Mouse (Mus musculus) limb, embryonic 13.5 days (tissue): Measurements from ENCODE around the gene A930004D18Rik. TPM values are rescaled to one million over a fixed set of nuclear protein-coding genes. Genes with fewer than 3 reads are reported as not detected.

Experiments used
- ATAC-seq: fragments of 200-750 bp; cut with Nextera tagmentation; 2 replicates; pipeline ENCODE4 v1.8.0; 2017; ENCODE audit warnings: low read depth, moderate number of reproducible peaks, moderate TSS enrichment; ENCODE audit not compliant: low FRiP score
- H3K27ac ChIP-seq: fragments of 300-500 bp; sonication (generic); 2 replicates; pipeline ENCODE4 v1.5.1; 2015; ENCODE audit warnings: inconsistent platforms, mild to moderate bottlenecking, moderate library complexity
- H3K27me3 ChIP-seq: fragments of 300-500 bp; sonication (generic); 2 replicates; pipeline ENCODE4 v1.6.1; 2015; ENCODE audit warnings: mild to moderate bottlenecking, inconsistent platforms
- H3K36me3 ChIP-seq: fragments of 300-500 bp; sonication (generic); 2 replicates; pipeline ENCODE4 v1.6.1; 2015; ENCODE audit warnings: inconsistent platforms, mild to moderate bottlenecking, moderate library complexity
- H3K4me1 ChIP-seq: fragments of 300-500 bp; sonication (generic); 2 replicates; pipeline ENCODE4 v1.6.1; 2015; ENCODE audit warnings: inconsistent platforms
- H3K4me2 ChIP-seq: fragments of 300-500 bp; sonication (generic); replicated peaks from 2 replicates; pipeline ENCODE4 v1.6.1; 2015; ENCODE audit warnings: inconsistent platforms, mild to moderate bottlenecking, moderate library complexity
- H3K4me3 ChIP-seq: fragments of 300-500 bp; sonication (generic); 2 replicates; pipeline ENCODE4 v1.5.1; 2015; ENCODE audit warnings: moderate library complexity, mild to moderate bottlenecking, inconsistent platforms
- H3K9ac ChIP-seq: fragments of 300-500 bp; sonication (generic); 2 replicates; pipeline ENCODE4 v1.6.1; 2015; ENCODE audit warnings: mild to moderate bottlenecking, inconsistent platforms
- H3K9me3 ChIP-seq: fragments of 300-500 bp; sonication (generic); 2 replicates; pipeline ENCODE4 v1.6.1; 2016; ENCODE audit warnings: inconsistent platforms
- WGBS: fragments of 180-500 bp; shearing (Covaris S2); methylation state at CpG from one replicate; pipeline ENCODE4 v1.1.7; 2015; 5-methylcytosine and 5-hydroxymethylcytosine counted together
- polyA plus RNA-seq: library from polyadenylated mRNA; unstranded; fragments of >200 nt; fragmentation: Nextera tagmentation; extraction: Ambion mirVana; gene quantifications from 2 replicates; pipeline ENCODE4 v1.2.1, GENCODE M21; 2015

Gene A930004D18Rik
- polyA plus RNA-seq, 1 experiment from 2014 or later, result 19.4 TPM

DNA sequence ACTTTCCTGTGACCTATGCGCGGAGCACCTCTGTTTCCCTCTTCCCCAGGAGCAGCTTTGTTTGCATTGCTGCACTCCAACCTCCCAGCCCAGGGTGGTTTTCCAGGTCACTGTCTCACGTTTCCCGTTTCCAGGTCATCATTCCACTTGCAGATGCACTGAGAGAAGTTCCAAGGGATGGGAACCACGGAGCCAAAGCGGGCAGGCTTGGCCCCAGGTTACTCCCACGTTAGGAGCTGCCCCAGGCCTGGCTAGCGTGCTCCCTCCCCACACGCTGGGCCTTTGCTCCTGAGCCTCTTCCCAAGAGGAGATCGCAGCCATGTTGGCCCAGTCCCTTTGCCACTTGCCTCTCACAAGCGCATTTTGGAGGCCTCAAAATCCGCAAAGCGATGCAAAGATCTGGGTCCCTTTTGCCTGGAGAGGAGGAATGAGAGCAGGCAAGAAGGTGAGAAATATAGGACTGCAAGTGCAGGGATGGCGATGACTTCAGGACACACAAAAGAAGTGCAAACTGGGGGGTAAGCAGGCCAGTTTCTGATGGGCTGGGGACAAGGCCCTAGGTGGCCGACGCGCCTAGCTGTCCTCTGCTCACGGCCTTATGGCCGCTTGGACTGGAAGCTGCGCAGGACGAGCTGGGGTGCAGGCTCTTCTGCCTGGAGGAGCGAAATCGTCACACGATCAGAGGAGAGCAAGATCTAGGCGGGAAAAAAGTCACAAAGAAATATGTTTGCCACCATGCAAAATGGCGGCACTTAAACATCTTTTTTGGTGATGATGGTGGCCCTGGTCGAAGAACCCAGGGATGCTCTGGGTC is 3.0 kb upstream of the A930004D18Rik start:
- Histone ChIP-seq H3K4me1 (peaks cover 57% of the 10 kb centered on the region), H3K9ac (peak overlapping the region; percentile 77), H3K27me3 (no peaks in the 10 kb centered on the region), H3K9me3 (no peaks in the 10 kb centered on the region), H3K4me2 (peak overlapping the region; percentile 65), H3K27ac (peak overlapping the region; percentile 49), H3K4me3 (peak overlapping the region; percentile 29), H3K36me3 (0 out of 2 replicates have a peak, but pooled peaks cover 3% of the 10 kb centered on the region)
- WGBS, result 25% methylated on average over 27 of the region's 27 CpGs
- no peak for ATAC-seq

DNA sequence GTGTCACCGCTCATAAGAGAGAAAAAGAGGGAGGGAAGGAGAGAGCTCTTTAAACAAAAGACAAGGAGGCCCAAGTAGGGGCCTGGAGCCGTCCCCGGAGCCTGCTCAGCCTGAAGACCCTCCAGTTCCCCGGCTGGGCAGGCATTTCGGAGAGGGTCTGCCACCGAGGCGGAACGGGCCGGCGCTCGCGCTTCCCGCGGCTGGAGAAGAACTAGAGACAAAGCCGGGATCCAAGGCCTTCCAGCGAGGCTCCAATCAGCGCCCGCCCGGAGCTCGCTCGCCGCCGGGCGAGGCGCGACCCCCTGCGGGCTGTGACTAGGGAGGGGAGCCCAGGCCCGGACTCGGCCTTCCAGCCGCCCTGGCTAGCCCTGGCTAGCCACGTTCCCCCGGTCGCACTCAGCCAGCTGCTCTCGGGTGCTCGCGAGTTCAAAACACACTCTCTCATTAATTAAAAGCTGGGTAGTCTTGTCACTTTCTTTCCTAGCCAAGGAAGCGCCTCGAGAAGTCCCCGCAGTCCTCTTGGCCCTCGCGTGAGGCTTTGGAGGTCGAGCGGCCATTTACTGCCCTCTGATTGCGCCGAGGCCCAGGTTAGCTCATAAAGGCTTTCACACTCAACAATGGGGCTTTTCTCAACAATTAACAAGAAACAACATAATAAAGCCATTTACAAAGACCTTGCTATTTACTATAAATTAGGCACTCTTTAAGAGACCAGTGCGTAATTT is 2.2 kb upstream of the A930004D18Rik start:
- peak overlapping the region; percentile 77 for H3K9ac ChIP-seq
- H3K9me3 ChIP-seq, result no peaks in the 10 kb centered on the region
- no peaks in the 10 kb centered on the region for H3K27me3 ChIP-seq
- peak; percentile 66 for ATAC-seq
- peak overlapping the region; percentile 29 for H3K4me3 ChIP-seq
- peaks cover 57% of the 10 kb centered on the region for H3K4me1 ChIP-seq
- peak overlapping the region; percentile 65 for H3K4me2 ChIP-seq
- 0 out of 2 replicates have a peak overlapping the region, but pooled peaks have one; percentile 49 for H3K27ac ChIP-seq
- 0 out of 2 replicates have a peak, but pooled peaks cover 3% of the 10 kb centered on the region for H3K36me3 ChIP-seq
- WGBS, result 7% methylated on average over 46 of the region's 46 CpGs

DNA sequence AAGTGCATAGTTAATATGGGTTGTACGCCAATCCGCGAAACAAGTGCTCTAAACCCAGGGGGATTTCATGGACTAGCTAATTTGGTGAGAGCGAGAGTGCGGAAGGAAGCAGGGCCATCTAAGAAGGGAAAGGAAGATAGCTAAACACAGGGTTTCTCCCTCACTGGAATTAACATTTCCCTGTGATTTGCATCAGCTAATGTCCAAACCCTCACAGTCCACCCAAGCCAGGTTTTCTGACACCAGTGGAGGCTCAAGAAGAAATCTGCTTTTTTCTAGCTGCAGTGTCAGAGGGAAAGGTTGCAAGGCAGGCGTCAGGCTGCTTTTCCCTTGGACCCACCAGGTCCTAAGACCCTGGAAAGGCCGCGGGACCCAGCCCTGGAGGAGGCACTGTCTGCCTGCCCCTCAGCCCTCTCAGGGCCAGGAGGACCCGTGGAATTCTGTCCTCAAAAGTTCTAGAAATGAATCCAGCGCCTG is 1.4 kb upstream of the A930004D18Rik start:
- Histone ChIP-seq H3K36me3 (0 out of 2 replicates have a peak, but pooled peaks cover 3% of the 10 kb centered on the region), H3K27ac (no peak overlapping the region), H3K27me3 (no peaks in the 10 kb centered on the region), H3K4me1 (peaks cover 50% of the 10 kb centered on the region), H3K4me2 (peak overlapping the region; percentile 65), H3K9ac (peak overlapping the region; percentile 77; the same call in 1 of the 2 replicates), H3K4me3 (peak overlapping the region; percentile 29; the same call in 1 of the 2 replicates), H3K9me3 (no peaks in the 10 kb centered on the region)
- 52% methylated on average over 10 of the region's 10 CpGs for WGBS
- no peak for ATAC-seq

DNA sequence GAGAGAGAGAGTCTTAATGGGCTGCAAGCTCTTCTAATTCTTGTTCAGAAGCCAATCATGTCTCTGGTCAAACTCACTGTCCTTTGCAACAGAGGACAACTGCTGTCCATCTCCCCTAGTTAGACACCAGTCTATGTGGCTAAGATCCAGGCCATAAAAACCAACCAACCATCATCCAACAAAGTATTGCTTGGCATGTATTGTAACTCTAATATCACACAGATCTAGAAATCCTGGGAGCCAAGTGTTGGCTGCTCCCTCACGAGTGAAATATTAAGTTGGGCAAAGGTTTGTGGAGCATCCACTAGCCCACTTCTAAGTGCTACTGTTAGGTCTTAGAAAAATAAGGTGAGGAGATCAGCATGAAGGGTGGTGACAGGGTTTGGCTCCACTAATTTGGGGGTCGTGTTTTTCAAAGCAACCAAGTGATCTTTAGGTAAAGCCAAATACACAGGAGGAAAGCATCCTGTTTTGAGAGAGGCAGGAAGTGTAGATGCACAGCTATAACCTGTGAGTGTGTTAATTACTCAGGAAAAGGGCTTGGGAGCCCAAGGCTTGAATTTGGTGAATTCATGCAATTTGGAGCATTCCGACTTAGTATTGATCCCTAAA is 710 bp upstream of the A930004D18Rik start:
- peaks cover 54% of the 10 kb centered on the region for H3K4me1 ChIP-seq
- no peak overlapping the region for H3K27ac ChIP-seq
- H3K36me3 ChIP-seq, result 0 out of 2 replicates have a peak, but pooled peaks cover 3% of the 10 kb centered on the region
- H3K9ac ChIP-seq, result no peak overlapping the region
- H3K4me2 ChIP-seq, result no peak overlapping the region
- H3K9me3 ChIP-seq, result no peaks in the 10 kb centered on the region
- ATAC-seq, result no peak
- WGBS, result 41% methylated on average over 3 of the region's 3 CpGs
- no peak overlapping the region for H3K4me3 ChIP-seq
- no peaks in the 10 kb centered on the region for H3K27me3 ChIP-seq

DNA sequence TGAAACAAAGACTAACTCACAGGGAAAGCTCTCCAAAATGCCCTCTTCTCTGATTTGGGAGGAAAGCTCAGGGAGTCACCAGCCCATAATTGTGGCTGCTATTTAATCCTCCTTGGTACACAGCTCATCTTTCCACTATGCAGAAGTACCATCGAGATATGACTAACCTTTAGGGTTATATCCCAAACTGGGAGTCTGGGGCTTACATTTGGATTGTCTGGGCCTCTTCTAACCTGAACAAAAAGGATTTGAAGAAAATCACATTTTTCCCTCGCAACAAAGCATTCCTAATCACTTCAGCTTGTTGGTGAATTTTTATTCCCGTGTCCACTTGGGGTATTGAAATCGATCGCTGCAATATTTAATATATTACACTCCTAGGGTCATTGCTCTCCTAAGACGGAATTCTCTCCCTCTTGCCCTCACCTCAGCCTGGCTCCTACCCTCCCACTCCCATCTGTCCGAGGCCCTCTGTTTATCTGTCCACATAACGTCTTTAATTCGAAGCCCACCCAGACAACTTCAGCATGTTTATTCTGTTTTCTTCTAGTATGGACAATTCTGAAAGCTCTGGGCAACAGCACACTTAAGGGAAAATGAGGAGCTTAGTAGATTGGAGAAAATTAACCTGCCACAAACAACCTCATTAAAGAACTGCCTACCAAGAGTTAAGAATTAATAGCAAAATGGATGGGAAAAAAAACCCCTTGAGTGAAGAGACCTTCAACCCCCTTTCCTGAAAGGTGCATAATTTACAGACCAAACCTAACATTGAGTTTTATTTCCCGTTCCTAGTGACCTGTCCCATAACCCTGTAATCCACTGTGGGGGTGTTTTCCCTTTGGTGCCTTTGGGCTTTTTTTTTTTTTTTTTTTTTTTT is 2.9 kb downstream of the A930004D18Rik start:
- Histone ChIP-seq H3K4me2 (no peak overlapping the region), H3K4me3 (no peak overlapping the region), H3K9me3 (no peaks in the 10 kb centered on the region), H3K27me3 (no peaks in the 10 kb centered on the region; the same call in 1 of the 2 replicates), H3K27ac (no peak overlapping the region), H3K4me1 (peaks cover 46% of the 10 kb centered on the region), H3K9ac (no peak overlapping the region), H3K36me3 (no peaks in the 10 kb centered on the region)
- 59% methylated on average over 10 of the region's 10 CpGs for WGBS
- ATAC-seq, result no peak

DNA sequence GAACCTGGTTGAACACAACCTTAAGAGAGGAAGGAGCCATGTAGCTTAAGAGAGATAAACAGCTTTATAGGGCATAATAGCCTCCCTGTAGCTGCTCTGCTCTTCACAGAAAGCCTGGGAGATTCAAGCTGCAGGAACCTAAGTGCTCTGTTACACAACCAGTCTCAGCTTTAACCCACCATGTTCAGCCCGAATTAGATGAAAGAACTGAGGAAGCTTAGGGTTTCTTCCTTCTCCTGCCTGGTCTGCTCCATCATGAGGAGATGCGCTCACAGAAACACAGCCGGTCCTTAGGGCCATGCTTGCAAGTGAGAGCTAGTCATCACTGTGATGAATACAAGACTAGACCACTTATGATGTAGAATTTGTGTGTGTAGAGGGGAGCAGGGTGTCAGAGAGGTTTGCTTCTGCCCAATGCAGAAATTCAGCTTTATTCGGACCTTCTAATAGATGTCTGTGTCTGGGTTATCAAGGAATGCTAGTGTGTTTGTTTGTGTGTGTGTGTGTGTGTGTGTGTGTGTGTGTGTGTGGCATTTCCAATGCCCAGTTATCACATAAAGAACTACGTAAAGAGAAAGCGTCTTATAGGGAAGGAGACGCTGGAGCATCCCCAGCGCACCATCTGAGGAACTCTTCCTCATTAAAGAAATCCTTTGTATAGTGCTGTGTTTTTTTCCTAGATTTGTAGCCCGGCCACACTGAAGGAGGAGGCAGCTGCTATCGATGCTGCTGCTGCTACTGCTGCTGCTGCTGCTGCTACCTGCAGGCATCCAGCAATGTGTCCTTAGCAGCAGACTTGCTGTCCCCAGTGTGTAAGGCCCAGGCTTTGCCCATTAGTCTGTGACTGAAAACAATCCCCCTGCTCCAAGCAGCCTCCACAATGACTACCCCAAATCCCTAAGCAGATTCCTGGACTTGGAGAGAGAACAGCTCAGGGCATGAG is 4.1 kb downstream of the A930004D18Rik start:
- H3K4me2 ChIP-seq, result no peak overlapping the region

DNA sequence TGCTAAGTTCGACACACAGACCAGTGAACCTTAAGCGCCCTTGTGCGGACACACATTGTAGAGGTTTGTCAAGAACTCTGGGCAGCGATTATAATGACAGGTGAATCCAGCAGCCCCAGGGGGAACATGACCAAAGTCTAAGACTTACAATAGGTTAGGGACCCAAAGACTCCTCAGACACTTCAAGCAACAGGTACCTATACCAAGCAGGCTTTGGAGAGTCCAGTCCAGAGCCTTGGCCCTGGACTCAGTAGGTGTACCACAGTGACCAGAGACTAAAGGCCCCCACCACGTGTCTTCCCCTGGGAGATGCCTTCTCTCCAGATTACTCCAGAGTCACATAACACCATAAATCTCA is 5.0 kb downstream of the A930004D18Rik start:
- Histone ChIP-seq H3K4me2 (no peak overlapping the region; the same call in 1 of the 2 replicates), H3K27ac (no peak overlapping the region), H3K9me3 (no peaks in the 10 kb centered on the region), H3K4me1 (peaks cover 33% of the 10 kb centered on the region), H3K4me3 (no peak overlapping the region), H3K27me3 (no peaks in the 10 kb centered on the region; the same call in 1 of the 2 replicates), H3K9ac (no peak overlapping the region), H3K36me3 (no peaks in the 10 kb centered on the region)
- no peak for ATAC-seq
- WGBS, result 58% methylated on average over 5 of the region's 5 CpGs

More for the DNA sequence above, 4.1 kb downstream of the A930004D18Rik start:
- H3K4me1 ChIP-seq, result peaks cover 36% of the 10 kb centered on the region
- no peaks in the 10 kb centered on the region for H3K36me3 ChIP-seq
- no peak overlapping the region for H3K4me3 ChIP-seq
- no peaks in the 10 kb centered on the region; the same call in 1 of the 2 replicates for H3K27me3 ChIP-seq
- H3K9ac ChIP-seq, result no peak overlapping the region
- no peaks in the 10 kb centered on the region for H3K9me3 ChIP-seq
- 53% methylated on average over 10 of the region's 10 CpGs for WGBS
- ATAC-seq, result no peak
- H3K27ac ChIP-seq, result no peak overlapping the region

DNA sequence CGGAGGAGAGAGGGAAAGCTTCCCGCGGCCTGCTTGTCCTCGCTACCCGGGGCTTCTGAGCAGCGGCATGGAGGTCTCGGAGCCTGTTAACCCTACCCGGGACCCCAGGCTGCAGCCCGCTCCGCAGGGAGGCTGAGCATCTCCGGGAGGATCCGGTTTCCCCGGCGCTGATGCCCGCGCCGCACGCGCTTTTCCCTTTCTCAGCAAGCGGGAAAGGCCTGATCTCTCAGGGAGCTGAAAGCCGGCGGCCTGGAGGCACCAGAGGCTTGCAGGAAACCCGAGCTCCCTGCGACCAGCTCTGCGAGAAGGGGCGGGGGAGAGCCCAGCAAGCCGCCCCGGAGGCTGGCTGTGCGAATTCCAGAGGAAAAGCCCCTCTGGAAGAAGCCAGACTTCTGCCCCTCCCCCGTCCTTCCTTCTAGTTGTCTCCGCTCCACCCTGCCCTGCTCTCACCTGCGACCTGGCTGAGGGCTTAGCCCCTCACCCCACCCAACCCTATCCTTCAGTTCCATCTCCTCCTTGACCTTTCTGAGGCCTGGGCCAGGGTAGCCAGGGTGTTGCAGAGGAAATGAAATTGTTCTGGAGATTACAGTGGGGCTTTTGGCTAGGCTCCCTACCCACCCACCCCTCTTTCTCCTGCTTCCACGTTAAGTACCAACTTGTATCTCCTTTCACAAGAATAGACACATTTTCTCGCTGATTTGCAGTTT is 5.6 kb downstream of the A930004D18Rik start:
- H3K4me1 ChIP-seq, result peaks cover 36% of the 10 kb centered on the region
- peak; percentile 12; the same call in 1 of the 2 replicates for ATAC-seq
- peak overlapping the region; percentile 91 for H3K4me2 ChIP-seq
- H3K36me3 ChIP-seq, result no peaks in the 10 kb centered on the region
- no peaks in the 10 kb centered on the region; the same call in 1 of the 2 replicates for H3K27me3 ChIP-seq
- peak overlapping the region; percentile 84 for H3K9ac ChIP-seq
- H3K4me3 ChIP-seq, result peak overlapping the region; percentile 45
- peak overlapping the region; percentile 49; the same call in 1 of the 2 replicates for H3K27ac ChIP-seq
- H3K9me3 ChIP-seq, result no peaks in the 10 kb centered on the region
- 1% methylated on average over 34 of the region's 34 CpGs for WGBS

DNA sequence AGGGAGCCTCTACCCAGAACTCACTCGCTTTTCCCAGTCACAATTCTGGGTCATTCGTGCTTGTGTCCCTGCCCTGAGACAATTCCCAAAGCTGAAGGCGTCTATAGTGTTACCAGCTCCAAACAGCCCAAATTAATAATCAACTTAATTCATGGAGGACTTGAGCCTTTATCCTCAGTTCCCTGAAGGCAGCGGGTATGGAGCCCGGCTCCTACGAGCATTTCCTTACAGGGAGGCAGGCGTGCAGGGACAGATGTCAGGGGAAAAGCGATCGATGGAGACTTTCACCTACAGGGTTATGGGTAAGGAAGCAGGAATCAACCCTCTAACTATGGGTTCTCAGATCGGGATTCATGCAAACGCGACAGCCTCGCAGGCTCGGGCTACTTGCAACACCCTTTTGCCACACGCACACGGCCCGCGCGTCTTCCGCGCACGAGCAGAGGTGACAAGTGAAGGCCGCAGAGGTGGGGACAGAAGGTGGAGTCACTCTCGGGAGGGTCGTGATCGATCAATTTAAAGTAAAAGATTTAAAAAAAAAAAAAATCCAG is 6.2 kb downstream of the A930004D18Rik start:
- Histone ChIP-seq H3K4me1 (peaks cover 42% of the 10 kb centered on the region), H3K9me3 (no peaks in the 10 kb centered on the region), H3K36me3 (no peaks in the 10 kb centered on the region), H3K27ac (0 out of 2 replicates have a peak overlapping the region, but pooled peaks have one; percentile 49), H3K4me3 (peak overlapping the region; percentile 45), H3K27me3 (no peaks in the 10 kb centered on the region; the same call in 1 of the 2 replicates), H3K9ac (peak overlapping the region; percentile 84), H3K4me2 (peak overlapping the region; percentile 91)
- no peak for ATAC-seq
- 5% methylated on average over 26 of the region's 26 CpGs for WGBS
